ENCODE assay signal across 10 mouse cellular contexts in genomic region chr10:44702108-44702507, GRCm38 (mm10).
DNase-seq lines count a peak whose midpoint lies in the region; ATAC-seq lines count a peak whose summit lies in the region.
"Had no signal": no experiment of that assay in that cellular context is flagged by ENCODE, and none has a peak within 500 bp of the region (broad histone marks: within the 10 kb centered on the region; RNA-seq: fewer than 3 reads in every experiment).

No protein-coding gene starts in this region.

- H3K4me1 ChIP-seq in liver, embryonic 13.5 days (replicated peaks): peaks cover 7% of the 10 kb centered on the region; the same call in 1 of the 2 replicates

- no peaks in the 10 kb centered on the region for H3K36me3 ChIP-seq in liver, embryonic 13.5 days
- H3K36me3 ChIP-seq: limb, embryonic 12.5 days had no signal

- no peaks in the 10 kb centered on the region for H3K27me3 ChIP-seq in liver, embryonic 13.5 days
- H3K27me3 ChIP-seq: limb, embryonic 12.5 days had no signal

- H3K27ac ChIP-seq in liver, embryonic 13.5 days: 0 out of 2 replicates have a peak overlapping the region, but pooled peaks have one; percentile 34
- H3K27ac ChIP-seq: limb, embryonic 12.5 days had no signal

- peak; percentile 61 for ATAC-seq in liver, embryonic 13.5 days (ENCODE audit: low read depth)
- ATAC-seq in neutrophil, adult 5-6 weeks (ENCODE audit: extremely low read depth, insufficient number of reproducible peaks, low FRiP score, poor library complexity, severe bottlenecking): peak; percentile 91

- no peaks in the 10 kb centered on the region for H3K9me3 ChIP-seq in liver, embryonic 13.5 days (replicated peaks)
- H3K9me3 ChIP-seq: limb, embryonic 12.5 days had no signal

- H3K4me3 ChIP-seq in liver, embryonic 13.5 days (replicated peaks): no peak overlapping the region
- H3K4me3 ChIP-seq: limb, embryonic 12.5 days had no signal

- H3K4me2 ChIP-seq in liver, embryonic 13.5 days: no peak overlapping the region
- H3K4me2 ChIP-seq: limb, embryonic 12.5 days had no signal

- H3K9ac ChIP-seq in liver, embryonic 13.5 days: no peak overlapping the region
- H3K9ac ChIP-seq: limb, embryonic 12.5 days had no signal

- 43% methylated on average over 5 of the region's 5 CpGs for WGBS in liver, embryonic 13.5 days (ENCODE audit: insufficient replicate concordance)

- peak; percentile 18 to 82 for DNase-seq in adrenal gland, adult (ENCODE audit: inconsistent age in 2 of 2, low spot score in 1 of 2)
- DNase-seq in adrenal gland, postnatal 4 days (ENCODE audit: low spot score in 2 of 2): no peak
- DNase-seq in ovary, postnatal 36 days (ENCODE audit: low spot score): peak; percentile 5
- no peak for DNase-seq in ovary, postnatal 14 days (ENCODE audit: low spot score)
- no peak for DNase-seq in liver, embryonic 13.5 days
- DNase-seq in cerebellum, adult 9-11 months: no peak
- no peak for DNase-seq in frontal cortex, postnatal 25 days (ENCODE audit: low spot score in 2 of 2)
- DNase-seq: right cerebral cortex, adult 18-20 months had no signal

Comparison
In these comparisons a context has a peak if more than half of its experiments do, and no peak if none do; other contexts are left out.
1. DNase-seq: peak in adrenal gland, adult (2 of 2) and ovary, postnatal 36 days (single experiment); none in adrenal gland, postnatal 4 days (0 of 2), ovary, postnatal 14 days (single experiment), liver, embryonic 13.5 days (single experiment), cerebellum, adult 9-11 months (single experiment) and frontal cortex, postnatal 25 days (0 of 2).